ENCODE assay signal across 15 mouse cellular contexts in the genomic region with DNA sequence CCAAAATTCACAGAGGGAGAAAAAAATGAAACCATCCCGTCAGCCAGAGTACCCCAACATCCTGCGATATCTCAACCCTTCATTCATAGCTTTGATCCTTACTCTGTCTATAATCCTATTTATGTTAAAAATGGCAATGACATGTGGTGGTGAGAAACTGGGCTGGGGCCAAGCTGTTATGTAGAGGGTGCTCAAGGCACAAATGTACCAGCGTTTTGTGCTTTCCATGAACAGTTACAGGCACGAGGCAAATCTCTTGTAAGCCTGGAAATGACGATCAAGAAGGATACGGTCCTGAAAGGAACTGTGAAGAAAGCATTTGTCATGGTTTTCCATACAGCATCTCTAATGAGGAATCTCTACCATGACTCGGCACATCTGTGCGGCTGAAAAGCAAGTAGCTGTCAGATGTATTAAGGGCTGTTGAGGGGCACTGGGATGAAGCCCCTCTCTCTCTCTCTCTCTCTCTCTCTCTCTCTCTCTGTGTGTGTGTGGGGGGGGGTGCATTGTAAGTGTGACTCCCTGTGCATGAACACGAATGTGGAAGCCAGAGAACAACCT.
A peak's percentile ranks its signal among the peaks of the same experiment; 100 is the strongest.
DNase-seq lines count a peak whose midpoint lies in the region; ATAC-seq and TF ChIP-seq lines count a peak whose summit lies in the region.
"Had no signal": no experiment of that assay in that cellular context is flagged by ENCODE, and none has a peak within 500 bp of the region (broad histone marks: within the 10 kb centered on the region; RNA-seq: fewer than 3 reads in every experiment).

No protein-coding gene starts in this region.

- peak; percentile 65; the same call in 1 of the 2 replicates for ATAC-seq in forebrain, postnatal 0 days
- ATAC-seq in forebrain, embryonic 12.5 days (ENCODE audit: low FRiP score), result no peak
- ATAC-seq in embryonic facial prominence, embryonic 13.5 days (ENCODE audit: insufficient number of reproducible peaks, insufficient read depth, low FRiP score, low TSS enrichment, low read depth), result peak; percentile 33; the same call in 1 of the 2 replicates
- 0 out of 2 replicates have a peak, but pooled peaks have one; percentile 38 for ATAC-seq in hindbrain, embryonic 16.5 days
- ATAC-seq in midbrain, embryonic 16.5 days, result peak; percentile 67

- H3K4me3 ChIP-seq in forebrain, postnatal 0 days (ENCODE audit: low read depth, low read length), result no peak overlapping the region
- H3K4me3 ChIP-seq in forebrain, embryonic 12.5 days (replicated peaks), result no peak overlapping the region
- no peak overlapping the region for H3K4me3 ChIP-seq in embryonic facial prominence, embryonic 13.5 days
- H3K4me3 ChIP-seq in hindbrain, embryonic 16.5 days (ENCODE audit: low read length), result no peak overlapping the region
- H3K4me3 ChIP-seq in midbrain, embryonic 16.5 days (ENCODE audit: low read depth, low read length), result no peak overlapping the region
- H3K4me3 ChIP-seq: gastrocnemius, adult 2 months; layer of hippocampus, adult 2 months; limb, embryonic 12.5 days; liver, embryonic 15.5 days had no signal

- no peaks in the 10 kb centered on the region for H3K4me1 ChIP-seq in forebrain, postnatal 0 days (ENCODE audit: insufficient read depth)
- no peaks in the 10 kb centered on the region; the same call in 1 of the 2 replicates for H3K4me1 ChIP-seq in forebrain, embryonic 12.5 days
- H3K4me1 ChIP-seq in embryonic facial prominence, embryonic 13.5 days, result no peaks in the 10 kb centered on the region
- no peaks in the 10 kb centered on the region for H3K4me1 ChIP-seq in hindbrain, embryonic 16.5 days (ENCODE audit: control insufficient read depth, insufficient read depth, low read depth, low read length)
- 0 out of 2 replicates have a peak, but pooled peaks cover 2% of the 10 kb centered on the region for H3K4me1 ChIP-seq in midbrain, embryonic 16.5 days (ENCODE audit: control insufficient read depth, insufficient read depth, low read length)
- H3K4me1 ChIP-seq: liver, embryonic 15.5 days had no signal

- H3K9ac ChIP-seq in forebrain, postnatal 0 days, result no peak overlapping the region
- H3K9ac ChIP-seq in forebrain, embryonic 12.5 days, result no peak overlapping the region
- no peak overlapping the region for H3K9ac ChIP-seq in embryonic facial prominence, embryonic 13.5 days
- H3K9ac ChIP-seq in hindbrain, embryonic 16.5 days (ENCODE audit: low read depth, low read length), result no peak overlapping the region
- no peak overlapping the region for H3K9ac ChIP-seq in midbrain, embryonic 16.5 days (ENCODE audit: low read depth, low read length)
- H3K9ac ChIP-seq: limb, embryonic 12.5 days; liver, embryonic 15.5 days had no signal

- no peaks in the 10 kb centered on the region for H3K36me3 ChIP-seq in forebrain, postnatal 0 days (ENCODE audit: insufficient read depth)
- H3K36me3 ChIP-seq in forebrain, embryonic 12.5 days (replicated peaks), result 0 out of 2 replicates have a peak, but pooled peaks cover 3% of the 10 kb centered on the region
- H3K36me3 ChIP-seq in embryonic facial prominence, embryonic 13.5 days, result no peaks in the 10 kb centered on the region
- H3K36me3 ChIP-seq in hindbrain, embryonic 16.5 days (ENCODE audit: control insufficient read depth, insufficient read depth, low read length), result no peaks in the 10 kb centered on the region
- no peaks in the 10 kb centered on the region for H3K36me3 ChIP-seq in midbrain, embryonic 16.5 days (ENCODE audit: control insufficient read depth, insufficient read depth, low read length)
- H3K36me3 ChIP-seq: limb, embryonic 12.5 days; liver, embryonic 15.5 days had no signal

- 52% methylated on average over 9 of the region's 9 CpGs for WGBS in forebrain, postnatal 0 days
- 70% methylated on average over 9 of the region's 9 CpGs for WGBS in forebrain, embryonic 12.5 days
- WGBS in embryonic facial prominence, embryonic 13.5 days, result 33% methylated on average over 9 of the region's 9 CpGs
- 28% methylated on average over 9 of the region's 9 CpGs for WGBS in hindbrain, embryonic 16.5 days
- 31% methylated on average over 9 of the region's 9 CpGs for WGBS in midbrain, embryonic 16.5 days

- DNase-seq in forebrain, postnatal 0 days, result peak; percentile 35
- DNase-seq in cerebellum, postnatal 4 days (ENCODE audit: low spot score in 2 of 2), result no peak
- no peak for DNase-seq in cerebellum, adult 9-10 months
- DNase-seq: cerebellum, adult 11-12 months; gastrocnemius, adult 2 months; lung, postnatal 14 days; thymus, postnatal 4 days had no signal

- no peaks in the 10 kb centered on the region for H3K27me3 ChIP-seq in forebrain, postnatal 0 days (ENCODE audit: insufficient read depth, low read length)
- H3K27me3 ChIP-seq in forebrain, embryonic 12.5 days, result no peaks in the 10 kb centered on the region
- peaks cover 1% of the 10 kb centered on the region; the same call in 1 of the 2 replicates for H3K27me3 ChIP-seq in embryonic facial prominence, embryonic 13.5 days
- H3K27me3 ChIP-seq in hindbrain, embryonic 16.5 days (replicated peaks; ENCODE audit: control insufficient read depth, insufficient read depth, low read length), result no peaks in the 10 kb centered on the region
- peaks cover 3% of the 10 kb centered on the region; the same call in 1 of the 2 replicates for H3K27me3 ChIP-seq in midbrain, embryonic 16.5 days (ENCODE audit: control insufficient read depth, insufficient read depth, low read depth, low read length)
- H3K27me3 ChIP-seq: limb, embryonic 12.5 days; liver, embryonic 15.5 days had no signal

- no peak for TF ChIP-seq CTCF in forebrain, postnatal 0 days (IDR thresholded peaks at IDR 0.05; ENCODE audit: low read depth)

- H3K4me2 ChIP-seq in forebrain, postnatal 0 days (ENCODE audit: low read depth), result no peak overlapping the region
- no peak overlapping the region for H3K4me2 ChIP-seq in forebrain, embryonic 12.5 days
- no peak overlapping the region for H3K4me2 ChIP-seq in embryonic facial prominence, embryonic 13.5 days
- no peak overlapping the region for H3K4me2 ChIP-seq in hindbrain, embryonic 16.5 days (ENCODE audit: low read length)
- H3K4me2 ChIP-seq in midbrain, embryonic 16.5 days (ENCODE audit: low read length), result no peak overlapping the region
- H3K4me2 ChIP-seq: limb, embryonic 12.5 days; liver, embryonic 15.5 days had no signal

- H3K27ac ChIP-seq in forebrain, postnatal 0 days (ENCODE audit: low read depth, low read length), result no peak overlapping the region
- H3K27ac ChIP-seq in forebrain, embryonic 12.5 days, result no peak overlapping the region
- no peak overlapping the region for H3K27ac ChIP-seq in embryonic facial prominence, embryonic 13.5 days
- H3K27ac ChIP-seq in hindbrain, embryonic 16.5 days (ENCODE audit: low read depth, low read length), result no peak overlapping the region
- no peak overlapping the region for H3K27ac ChIP-seq in midbrain, embryonic 16.5 days (ENCODE audit: low read length)
- H3K27ac ChIP-seq: gastrocnemius, adult 2 months; kidney, postnatal 0 days; layer of hippocampus, adult 2 months; limb, embryonic 12.5 days; liver, embryonic 15.5 days had no signal

- no peaks in the 10 kb centered on the region for H3K9me3 ChIP-seq in forebrain, postnatal 0 days (ENCODE audit: low read length)
- no peaks in the 10 kb centered on the region for H3K9me3 ChIP-seq in forebrain, embryonic 12.5 days
- H3K9me3 ChIP-seq in embryonic facial prominence, embryonic 13.5 days, result no peaks in the 10 kb centered on the region
- no peaks in the 10 kb centered on the region for H3K9me3 ChIP-seq in hindbrain, embryonic 16.5 days (ENCODE audit: control insufficient read depth, low read length)
- no peaks in the 10 kb centered on the region for H3K9me3 ChIP-seq in midbrain, embryonic 16.5 days (replicated peaks; ENCODE audit: control insufficient read depth, low read length, poor library complexity, severe bottlenecking)
- H3K9me3 ChIP-seq: limb, embryonic 12.5 days; liver, embryonic 15.5 days had no signal
